ENCODE assay signal across 15 mouse cellular contexts in the genomic region with DNA sequence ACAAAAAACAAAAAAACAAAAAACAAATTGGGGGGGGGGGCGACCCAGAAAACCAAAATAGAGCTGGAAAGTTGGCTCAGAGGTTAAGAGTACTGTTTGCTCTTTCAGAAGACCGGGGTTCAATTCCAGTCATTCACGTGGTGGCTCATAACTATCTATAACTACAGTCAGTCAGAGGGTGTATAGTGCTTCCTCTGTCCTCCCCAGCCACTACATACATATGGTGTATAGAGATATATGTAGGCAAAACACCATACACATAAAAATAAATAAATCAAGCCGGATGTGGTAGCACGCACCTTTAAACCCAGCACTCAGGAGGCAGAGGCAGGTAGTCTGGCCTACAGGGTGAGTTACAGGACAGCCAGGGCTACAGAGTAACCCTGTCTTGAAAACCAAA. TPM values are rescaled to one million over a fixed set of nuclear protein-coding genes. Genes with fewer than 3 reads are reported as not detected.
"Had no signal": no experiment of that assay in that cellular context is flagged by ENCODE, and none has a peak within 500 bp of the region (broad histone marks: within the 10 kb centered on the region; RNA-seq: fewer than 3 reads in every experiment).

No protein-coding gene starts in this region.

- DNase-seq: kidney, adult 2 months; kidney, postnatal 14 days; lung, adult 18-20 months; thymus, adult 2 months; thymus, postnatal 25 days had no signal

- H3K27ac ChIP-seq: kidney, embryonic 15.5 days; limb, embryonic 13.5 days; midbrain, embryonic 15.5 days; neural tube, embryonic 12.5 days; stomach, embryonic 15.5 days had no signal

- H3K4me3 ChIP-seq: kidney, embryonic 15.5 days; limb, embryonic 13.5 days; midbrain, embryonic 15.5 days; neural tube, embryonic 12.5 days; stomach, embryonic 15.5 days had no signal

- ATAC-seq: intestine, embryonic 16.5 days; midbrain, embryonic 15.5 days had no signal

- H3K4me2 ChIP-seq: kidney, embryonic 15.5 days; limb, embryonic 13.5 days; midbrain, embryonic 11.5 days; midbrain, embryonic 15.5 days; neural tube, embryonic 12.5 days; stomach, embryonic 15.5 days had no signal

- H3K27me3 ChIP-seq: kidney, embryonic 15.5 days; limb, embryonic 13.5 days; midbrain, embryonic 15.5 days; neural tube, embryonic 12.5 days; stomach, embryonic 15.5 days had no signal

- H3K4me1 ChIP-seq: kidney, embryonic 15.5 days; limb, embryonic 13.5 days; midbrain, embryonic 15.5 days; neural tube, embryonic 12.5 days; stomach, embryonic 15.5 days had no signal

- H3K9me3 ChIP-seq: kidney, embryonic 15.5 days; limb, embryonic 13.5 days; midbrain, embryonic 15.5 days; neural tube, embryonic 12.5 days; stomach, embryonic 15.5 days had no signal

- H3K9ac ChIP-seq: kidney, embryonic 15.5 days; limb, embryonic 13.5 days; midbrain, embryonic 15.5 days; neural tube, embryonic 12.5 days; stomach, embryonic 15.5 days had no signal

RNA-seq across cellular contexts. Expression of gene Syt2, which starts 31.9 kb away (rescaled TPM):
- total RNA-seq: megakaryocyte, adult 5-6 weeks; monocyte, adult 5-6 weeks; neutrophil, adult 5-6 weeks had no signal
